Mouse (Mus musculus) right cerebral cortex, adult 18-20 months (tissue): ENCODE results near the gene Sacs.
"Not testable (repeated sequence)": the region's sequence is repeated elsewhere in the genome, so short reads cannot be mapped to it uniquely, and the experiment has no call there.

Source experiments
- DNase-seq: peaks from one replicate; pipeline ENCODE4 v3.0.0; 2022; ENCODE audit warnings: mixed read lengths

The Sacs gene

GRCm38 (mm10) chr14:61137994-61138726 is at the start of gene Sacs:
Gene Sacs, plus strand, starts transcription at chr14:61138457.
- DNase-seq: peak; percentile 52

DNA sequence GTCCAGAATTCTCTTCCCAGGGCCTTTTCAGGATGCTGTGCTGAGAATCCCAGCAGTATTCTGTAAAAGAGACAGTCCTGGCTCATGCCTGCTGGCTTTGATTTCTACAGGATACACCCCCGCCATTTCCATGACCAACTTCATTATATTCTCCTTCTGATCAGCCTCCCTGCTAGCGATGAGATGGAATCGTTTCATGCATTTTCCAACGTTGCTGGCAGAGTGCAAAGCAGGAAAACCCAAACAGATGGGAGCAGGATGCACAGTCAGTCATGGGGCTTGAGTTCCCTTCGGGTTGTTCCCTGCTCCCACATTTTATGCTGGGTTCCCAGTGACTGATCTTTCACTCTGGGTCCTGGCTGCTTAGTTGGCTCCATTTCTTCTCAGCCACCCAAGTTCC is 47.3 kb upstream of the Sacs start:
- DNase-seq: peak; percentile 29

DNA sequence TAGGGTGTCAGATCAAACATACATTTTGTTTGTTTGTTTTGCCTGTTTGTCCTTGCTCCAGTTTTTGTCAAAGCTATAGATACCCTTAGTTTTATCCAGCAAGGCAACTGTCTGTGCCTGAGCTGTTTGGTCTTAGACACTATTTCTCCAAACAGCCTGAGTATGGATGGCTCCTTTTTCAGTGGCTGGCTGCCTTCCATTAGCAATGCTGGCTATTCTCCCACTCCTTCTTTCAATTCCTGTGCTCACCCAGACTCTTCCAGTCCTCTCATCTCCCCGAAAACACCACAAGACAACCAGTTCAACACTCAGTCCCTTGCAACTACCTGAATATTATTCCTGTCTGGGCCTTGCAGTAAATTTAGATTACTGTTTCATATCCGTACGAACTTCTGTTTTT is 46.2 kb upstream of the Sacs start:
- peak; percentile 46 for DNase-seq

- no peak for DNase-seq
These were observed 40.2 kb upstream of the Sacs start for GRCm38 (mm10) chr14:61097974-61098625.

DNA sequence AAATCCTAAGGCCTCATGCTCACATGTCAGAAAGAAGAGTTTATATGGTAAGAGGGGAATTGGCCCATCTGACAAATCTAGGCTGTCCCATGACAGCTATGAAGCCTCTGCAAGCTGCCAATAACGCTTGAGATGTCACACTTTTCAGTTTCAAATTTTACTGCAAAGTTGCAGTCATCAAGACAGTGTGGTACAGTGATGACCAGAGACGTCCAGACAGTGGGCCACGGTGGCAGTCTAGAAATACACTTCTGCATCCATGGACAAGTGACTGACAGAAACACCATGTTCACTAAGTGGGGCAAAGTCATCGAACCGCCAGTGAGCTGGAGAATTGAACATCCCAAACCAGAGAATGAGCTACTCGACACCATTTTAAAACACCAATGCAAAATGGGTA is 37.5 kb upstream of the Sacs start:
- no peak for DNase-seq

GRCm38 (mm10) chr14:61106404-61106803 is 31.9 kb upstream of the Sacs start:
- no peak for DNase-seq

DNA sequence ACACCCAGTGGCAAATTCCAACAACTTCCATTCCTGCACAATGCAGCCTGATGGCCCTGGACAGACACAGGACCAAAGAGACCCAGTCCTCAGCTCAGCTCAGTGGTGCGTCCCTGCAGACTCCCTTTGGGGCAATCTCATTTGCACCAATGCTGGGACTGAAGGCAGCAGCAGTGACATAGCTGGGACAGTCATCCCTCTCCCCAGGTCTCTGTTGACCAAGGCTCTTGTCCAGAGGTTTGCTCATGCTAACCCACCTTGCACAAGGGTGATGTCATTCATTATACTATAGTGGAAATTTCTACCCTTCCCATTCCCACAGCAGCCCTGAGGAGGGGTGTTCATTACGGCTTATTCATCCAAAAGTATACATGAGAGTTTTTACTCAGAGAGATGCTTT is 29.6 kb upstream of the Sacs start:
- DNase-seq: no peak

DNA sequence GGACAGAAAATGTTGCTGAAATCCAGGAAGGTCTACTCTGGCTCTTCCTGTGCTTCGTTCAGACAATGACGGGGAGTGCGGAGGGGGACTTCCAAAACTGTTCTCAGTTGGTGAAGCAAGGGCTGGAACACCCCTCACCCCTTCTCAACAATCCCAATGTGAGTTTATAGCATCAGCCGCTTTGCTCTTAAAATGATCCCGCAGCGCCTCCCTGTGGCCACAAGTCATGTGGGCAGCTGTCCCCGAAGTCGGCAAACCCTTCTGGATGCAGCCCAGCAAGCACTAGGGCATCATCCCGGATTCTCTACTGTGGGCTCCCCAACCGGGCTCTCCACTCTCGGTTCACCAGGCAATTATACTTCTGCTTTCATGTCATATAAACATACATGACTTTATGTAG is 25.9 kb upstream of the Sacs start:
- DNase-seq: peak; percentile 71

- DNase-seq: no peak
These were observed 13.5 kb upstream of the Sacs start for GRCm38 (mm10) chr14:61124755-61125154.

- DNase-seq: no peak
These were observed 13.1 kb upstream of the Sacs start for GRCm38 (mm10) chr14:61125201-61125600.

GRCm38 (mm10) chr14:61127365-61127764 is 10.9 kb upstream of the Sacs start:
- DNase-seq: not testable (repeated sequence)

- no peak for DNase-seq
These were observed 9.2 kb upstream of the Sacs start for GRCm38 (mm10) chr14:61128961-61129507.

DNA sequence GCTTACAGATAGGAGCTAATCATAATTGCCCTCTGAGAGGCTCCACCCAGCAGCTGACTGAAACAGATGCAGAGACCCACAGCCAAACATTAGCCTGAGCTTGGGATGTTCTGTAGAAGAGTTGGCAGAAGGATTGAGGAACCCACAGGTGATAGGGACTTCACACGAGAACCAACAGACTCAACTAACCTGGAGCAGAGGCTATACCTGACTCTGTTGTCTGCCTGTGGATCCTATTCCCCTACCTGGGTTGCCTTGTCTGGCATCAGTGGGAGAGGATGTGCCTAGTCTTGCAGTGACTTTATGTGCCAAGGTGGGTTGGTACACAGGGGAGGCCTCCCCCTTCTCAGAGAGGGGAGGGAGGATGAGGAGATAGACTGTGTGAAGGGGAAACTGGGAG is 5.7 kb upstream of the Sacs start:
- no peak for DNase-seq

- DNase-seq: no peak
These were observed 3.8 kb upstream of the Sacs start for GRCm38 (mm10) chr14:61134381-61135030.

DNA sequence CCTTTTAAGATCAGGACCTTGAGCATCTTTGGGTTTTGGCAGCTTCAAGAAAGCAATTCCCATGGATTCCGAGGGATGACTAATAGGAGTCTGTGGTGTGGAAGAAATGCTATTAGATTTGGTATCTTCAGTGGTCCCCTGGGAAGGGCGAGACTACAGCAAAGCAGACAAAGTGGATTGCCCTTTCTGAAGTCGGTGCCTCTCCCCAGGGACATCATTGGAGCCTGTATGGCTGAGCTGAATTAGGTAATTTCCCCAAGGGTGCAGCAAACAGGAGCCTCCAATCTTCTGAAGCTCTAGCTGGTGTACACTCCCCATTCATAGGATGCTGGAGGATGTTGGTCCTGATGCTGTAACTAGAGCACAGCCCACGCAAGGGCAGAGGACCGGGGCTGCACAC is 847 bp upstream of the Sacs start:
- DNase-seq: no peak

GRCm38 (mm10) chr14:61138727-61139067 is 440 bp downstream of the Sacs start:
- no peak for DNase-seq

- no peak for DNase-seq
These were observed 5.1 kb downstream of the Sacs start for GRCm38 (mm10) chr14:61143358-61143757.

GRCm38 (mm10) chr14:61143869-61144268 is 5.6 kb downstream of the Sacs start:
- DNase-seq: no peak

- not testable (repeated sequence) for DNase-seq
These were observed 12.2 kb downstream of the Sacs start for GRCm38 (mm10) chr14:61150416-61150815.

DNA sequence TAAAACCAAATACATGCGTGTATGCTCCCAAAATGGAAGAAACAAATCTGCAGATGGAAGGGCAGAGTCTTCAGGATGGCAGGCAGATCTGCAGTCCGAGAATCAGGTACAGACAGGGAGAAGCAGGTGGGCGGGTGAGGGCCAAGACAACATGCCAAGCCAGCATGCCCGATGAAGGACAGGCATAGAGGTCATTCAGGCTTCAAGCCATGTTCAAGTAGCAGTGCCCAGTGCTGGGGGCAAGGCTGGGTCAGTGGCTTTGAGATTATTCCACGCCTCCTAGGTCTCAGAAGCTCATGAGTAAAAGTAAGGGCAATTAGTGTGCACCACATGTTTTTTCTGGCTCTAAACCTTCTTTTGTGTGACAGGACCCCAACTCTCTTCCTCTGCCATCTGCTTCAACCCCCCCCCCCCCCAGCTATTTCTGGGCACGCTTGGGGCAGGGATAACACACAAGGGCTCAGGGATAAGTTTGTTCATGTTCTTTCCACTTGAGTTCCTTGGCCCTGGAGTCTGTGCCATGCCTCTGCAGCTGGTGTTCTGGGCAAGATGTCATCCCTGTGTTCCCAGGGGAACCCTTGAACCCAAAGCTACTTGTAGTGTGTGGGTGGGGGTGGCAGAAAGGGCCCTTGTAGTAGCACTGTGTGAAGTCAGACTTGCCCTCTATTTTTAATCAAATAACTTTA is 16.8 kb downstream of the Sacs start:
- DNase-seq: no peak

DNA sequence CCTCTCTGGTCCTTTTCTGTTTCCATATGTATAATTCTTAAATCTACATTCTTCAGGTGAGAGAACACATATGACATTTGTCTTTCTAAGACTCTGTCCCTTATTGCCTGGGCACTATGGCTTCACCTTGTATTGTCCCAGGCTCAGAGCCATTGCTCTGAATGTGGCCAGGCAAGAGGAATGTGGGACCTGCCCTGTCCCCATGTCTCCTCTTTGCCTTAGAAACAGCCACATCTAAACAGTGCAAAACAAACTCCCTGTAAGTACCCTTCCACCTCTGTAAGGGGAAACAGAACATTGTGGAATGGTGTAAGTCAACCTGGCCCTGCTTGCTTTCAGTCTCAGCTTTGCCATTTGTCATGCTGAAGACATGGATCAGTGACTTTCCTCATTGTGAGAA is 17.4 kb downstream of the Sacs start:
- DNase-seq: no peak

- not testable (repeated sequence) for DNase-seq
These were observed 19.2 kb downstream of the Sacs start for GRCm38 (mm10) chr14:61157426-61157825.

DNA sequence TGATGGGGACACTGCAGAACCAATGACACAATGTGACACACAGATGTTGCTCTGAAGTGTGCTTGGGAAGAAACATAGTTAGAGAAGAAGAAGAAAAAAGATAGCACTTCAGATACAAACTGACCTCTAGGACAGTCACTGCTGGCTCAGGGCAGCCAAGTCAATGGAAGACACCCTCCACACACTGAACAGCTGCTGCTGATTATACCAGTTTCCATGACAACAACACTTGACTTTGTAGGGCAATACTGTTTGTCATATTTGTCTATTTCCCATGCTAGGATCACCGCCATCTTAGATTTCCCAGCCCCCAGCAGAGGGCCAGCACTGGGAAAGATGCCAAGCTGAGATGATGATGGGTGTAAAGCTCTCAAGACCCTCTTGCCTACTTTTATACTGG is 22.7 kb downstream of the Sacs start:
- no peak for DNase-seq
